Mouse (Mus musculus) neural tube, postnatal 0 days (tissue): ENCODE measurements around the gene Scamp1. TPM values are rescaled to one million over a fixed set of nuclear protein-coding genes. Genes with fewer than 3 reads are reported as not detected.

Source experiments
- polyA plus RNA-seq: library from polyadenylated mRNA; unstranded; fragments of >200 nt; fragmentation: Nextera tagmentation; extraction: Ambion mirVana; gene quantifications from 2 replicates; pipeline ENCODE4 v1.2.1, GENCODE M21; 2015

Gene Scamp1
- 121 and 132 TPM in 2 replicates for polyA plus RNA-seq

DNA sequence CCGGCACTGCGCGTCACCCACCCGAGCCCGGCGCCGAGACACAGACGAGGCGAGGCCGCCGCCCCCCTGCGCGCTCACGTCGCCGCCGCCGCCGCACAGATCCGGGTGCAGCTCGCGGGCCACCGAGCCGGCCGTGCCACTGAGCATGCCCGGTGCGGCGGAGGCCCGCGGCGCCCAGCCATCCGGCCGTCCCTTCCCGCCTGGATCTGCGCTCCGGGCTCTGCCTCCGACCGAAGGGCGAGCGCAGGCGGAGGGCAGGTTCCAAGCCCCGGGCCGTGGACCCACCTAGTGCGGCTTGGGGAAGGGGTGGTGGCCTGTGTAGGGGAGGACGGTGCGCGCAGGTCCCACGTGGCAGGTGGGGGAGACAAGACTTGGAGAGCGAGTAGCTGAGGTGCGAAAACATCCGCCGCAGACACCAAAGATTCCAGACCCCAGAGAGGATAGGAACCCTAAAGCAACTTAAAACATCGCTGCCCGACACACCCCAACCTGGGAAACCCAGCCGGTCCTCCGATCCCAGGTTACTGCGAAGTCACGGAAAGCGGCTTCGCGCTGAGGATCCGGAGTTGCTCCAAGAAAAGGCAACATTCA, at the start of gene Scamp1:
Gene Scamp1, minus strand, starts transcription at position 577 of the 591 bp plus-strand sequence.

Other genes with a start within 250 kb of the Scamp1 start
- gene Lhfpl2, start 228.1 kb downstream of the Scamp1 start, polyA plus RNA-seq = 14.5 and 18.9 TPM in 2 replicates
- 22.8 and 23.4 TPM in 2 replicates for gene Ap3b1, start 73.1 kb upstream of the Scamp1 start, polyA plus RNA-seq